Mouse (Mus musculus): ENCODE results near the gene Rabepk.

GRCm38 (mm10) chr2:34790282-34790681 lies 9.4 kb downstream of the Rabepk start:
- TF ChIP-seq POLR2AphosphoS2 (IDR thresholded peaks at IDR 0.05; ENCODE audit: low read depth, low read length) (no peak), MEF2A (IDR thresholded peaks at IDR 0.05; ENCODE audit: borderline replicate concordance, low read depth, low read length) (no peak), POLR2A (IDR thresholded peaks at IDR 0.05; ENCODE audit: low read depth, low read length) (peak; percentile 67), CTCF (conservative IDR thresholded peaks at IDR 0.05 in 1 of 2, IDR thresholded peaks at IDR 0.05 in 1 of 2; ENCODE audit: low read depth in 2 of 2, low read length in 2 of 2) (no peak), ZC3H11A (IDR thresholded peaks at IDR 0.05; ENCODE audit: low read depth, low read length) (no peak), NRF1 (IDR thresholded peaks at IDR 0.05; ENCODE audit: low read depth, low read length) (no peak), PAX5 (IDR thresholded peaks at IDR 0.05; ENCODE audit: low read length) (no peak), IRF4 (IDR thresholded peaks at IDR 0.05; ENCODE audit: low read depth, low read length) (peak; percentile 28; the same call in 1 of the 2 replicates), EP300 (IDR thresholded peaks at IDR 0.05; ENCODE audit: low read length) (no peak), HCFC1 (IDR thresholded peaks at IDR 0.05; ENCODE audit: low read depth, low read length) (peak; percentile 41; the same call in 1 of the 2 replicates), SMC3 (IDR thresholded peaks at IDR 0.05; ENCODE audit: low read depth, low read length) (no peak), USF1 (IDR thresholded peaks at IDR 0.05; ENCODE audit: low read depth, low read length) (no peak), NELFE (IDR thresholded peaks at IDR 0.05; ENCODE audit: low read depth, low read length) (peak; percentile 57; the same call in 1 of the 2 replicates), ZNF384 (IDR thresholded peaks at IDR 0.05; ENCODE audit: low read depth, low read length) (no peak)

Measured in CH12.LX (cell line).